Mouse (Mus musculus) embryonic facial prominence, embryonic 14.5 days (tissue): ENCODE results near the gene Cenpx. TPM values are rescaled to one million over a fixed set of nuclear protein-coding genes. Genes with fewer than 3 reads are reported as not detected.
A peak's percentile ranks its signal among the peaks of the same experiment; 100 is the strongest.

ENCODE experiments used
- ATAC-seq: fragments of 200-750 bp; cut with Nextera tagmentation; 2 replicates; pipeline ENCODE4 v1.8.0; 2017; ENCODE audit warnings: low read depth, moderate number of reproducible peaks, moderate TSS enrichment
- DNase-seq: peaks from one replicate; pipeline ENCODE4 v3.0.0-alpha.2; 2015; ENCODE audit warnings: low spot score
- H3K27ac ChIP-seq: fragments of 300-500 bp; sonication (generic); replicated peaks from 2 replicates; pipeline ENCODE4 v1.5.1; 2014; ENCODE audit warnings: low read depth, mild to moderate bottlenecking, low read length, moderate library complexity
- H3K27me3 ChIP-seq: fragments of 300-500 bp; sonication (generic); replicated peaks from 2 replicates; pipeline ENCODE4 v1.6.1; 2014; ENCODE audit warnings: low read length; ENCODE audit not compliant: control insufficient read depth, insufficient read depth
- H3K36me3 ChIP-seq: fragments of 300-500 bp; sonication (generic); 2 replicates; pipeline ENCODE4 v1.6.1; 2014; ENCODE audit warnings: low read length, mixed read lengths; ENCODE audit not compliant: control insufficient read depth, insufficient read depth
- H3K4me1 ChIP-seq: fragments of 300-500 bp; sonication (generic); 2 replicates; pipeline ENCODE4 v1.6.1; 2014; ENCODE audit warnings: antibody characterized with exemption, low read length; ENCODE audit not compliant: control insufficient read depth, insufficient read depth
- H3K4me2 ChIP-seq: fragments of 300-500 bp; sonication (generic); 2 replicates; pipeline ENCODE4 v1.6.1; 2014; ENCODE audit warnings: low read depth, mild to moderate bottlenecking, low read length, moderate library complexity, mixed read lengths
- H3K4me3 ChIP-seq: fragments of 300-500 bp; sonication (generic); 2 replicates; pipeline ENCODE4 v1.5.1; 2014; ENCODE audit warnings: low read depth, mild to moderate bottlenecking, low read length
- H3K9ac ChIP-seq: fragments of 300-500 bp; sonication (generic); 2 replicates; pipeline ENCODE4 v1.6.1; 2014; ENCODE audit warnings: low read depth, mild to moderate bottlenecking, low read length, moderate library complexity, mixed read lengths
- H3K9me3 ChIP-seq: fragments of 300-500 bp; sonication (generic); 2 replicates; pipeline ENCODE4 v1.6.1; 2016; ENCODE audit warnings: low read length; ENCODE audit not compliant: control insufficient read depth
- WGBS: fragments of 180-500 bp; shearing (Covaris S2); extraction: QIAGEN DNeasy Blood & Tissue Kit; methylation state at CpG from one replicate; pipeline ENCODE4 v1.1.7; 2014; 5-methylcytosine and 5-hydroxymethylcytosine counted together
- polyA plus RNA-seq: library from polyadenylated mRNA; unstranded; fragments of >200 nt; fragmentation: Nextera tagmentation; extraction: Ambion mirVana; gene quantifications from 2 replicates; pipeline ENCODE4 v1.2.1, GENCODE M21; 2014

Gene Cenpx
- polyA plus RNA-seq, 1 experiment from 2014 or later, result 145 TPM

DNA sequence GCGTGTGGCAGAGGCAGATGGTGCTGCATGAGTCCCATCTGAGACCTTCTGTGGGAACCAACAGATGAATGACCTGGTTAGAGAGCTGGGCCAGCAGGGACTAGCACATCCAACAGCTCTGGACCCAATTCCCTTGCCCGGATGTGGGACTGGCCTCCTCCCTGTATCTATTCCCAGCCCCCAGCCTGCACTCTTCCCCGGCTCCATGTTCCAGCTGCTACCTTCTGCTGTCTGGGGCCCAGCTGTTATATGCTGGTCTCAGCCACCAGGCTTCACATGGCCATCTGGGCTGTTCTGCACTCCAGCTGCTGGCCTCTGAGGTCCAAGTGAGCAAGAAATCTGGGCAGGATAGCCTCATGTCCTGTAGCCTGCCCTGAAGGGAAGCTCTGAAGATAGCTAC, 48.1 kb downstream of the Cenpx start:
- no peak overlapping the region for H3K9ac ChIP-seq
- H3K4me1 ChIP-seq, result peaks cover 10% of the 10 kb centered on the region
- H3K9me3 ChIP-seq, result no peaks in the 10 kb centered on the region
- no peak overlapping the region for H3K4me2 ChIP-seq
- H3K27me3 ChIP-seq, result peaks cover 35% of the 10 kb centered on the region
- 0 out of 2 replicates have a peak, but pooled peaks have one; percentile 38 for ATAC-seq
- no peak overlapping the region for H3K4me3 ChIP-seq
- no peaks in the 10 kb centered on the region for H3K36me3 ChIP-seq
- DNase-seq, result peak; percentile 52
- H3K27ac ChIP-seq, result no peak overlapping the region
- 46% methylated on average over 3 of the region's 3 CpGs for WGBS

DNA sequence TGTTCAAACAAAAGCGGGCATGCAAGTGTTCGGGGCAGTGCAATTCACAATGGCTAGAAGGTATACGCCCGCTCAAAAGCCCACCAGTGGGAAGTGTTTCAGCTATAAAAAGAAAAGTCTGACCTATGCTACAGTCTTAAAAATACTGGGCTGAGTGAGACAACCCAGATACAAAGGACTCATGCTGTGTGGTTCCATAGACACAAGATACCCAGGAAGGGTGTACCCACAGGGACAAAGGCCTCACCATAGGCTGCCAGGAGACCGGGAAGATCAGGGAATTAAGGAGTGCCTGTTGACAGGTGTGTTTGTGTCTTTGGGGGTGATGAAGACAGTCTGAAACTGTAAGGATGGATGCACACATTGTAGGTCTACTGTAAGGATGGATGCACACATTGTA, 49.8 kb downstream of the Cenpx start:
- Histone ChIP-seq H3K36me3 (no peaks in the 10 kb centered on the region), H3K27ac (no peak overlapping the region), H3K9ac (no peak overlapping the region), H3K4me3 (no peak overlapping the region), H3K4me2 (no peak overlapping the region), H3K4me1 (peaks cover 14% of the 10 kb centered on the region), H3K9me3 (no peaks in the 10 kb centered on the region), H3K27me3 (peaks cover 51% of the 10 kb centered on the region)
- WGBS, result 85% methylated on average over 5 of the region's 5 CpGs
- DNase-seq (no peak), ATAC-seq (no peak)

DNA sequence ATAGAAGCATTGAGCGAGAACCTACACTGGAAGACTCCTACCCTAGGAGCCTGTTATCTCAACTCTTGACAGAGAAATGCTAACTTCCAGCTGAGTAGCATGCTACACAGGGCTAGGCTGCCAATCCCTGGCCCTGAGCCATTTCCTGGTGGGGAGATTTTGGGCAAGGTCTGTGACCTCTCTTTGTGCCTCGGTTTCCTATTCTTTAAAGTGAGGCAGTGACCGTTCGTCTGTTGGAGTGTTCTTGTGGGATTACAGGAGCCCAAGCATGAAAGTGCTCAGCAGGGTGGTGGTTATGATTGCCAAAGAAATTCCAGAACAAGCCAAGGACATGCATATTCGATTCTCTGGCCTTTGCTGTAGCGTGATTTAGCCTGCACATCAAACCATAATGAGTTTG, 50.8 kb downstream of the Cenpx start:
- H3K27me3 ChIP-seq, result peaks cover 58% of the 10 kb centered on the region
- no peak overlapping the region for H3K4me2 ChIP-seq
- WGBS, result 64% methylated on average over 6 of the region's 6 CpGs
- DNase-seq, result no peak
- H3K4me3 ChIP-seq, result no peak overlapping the region
- peaks cover 14% of the 10 kb centered on the region for H3K4me1 ChIP-seq
- no peaks in the 10 kb centered on the region for H3K36me3 ChIP-seq
- no peaks in the 10 kb centered on the region for H3K9me3 ChIP-seq
- no peak overlapping the region for H3K27ac ChIP-seq
- H3K9ac ChIP-seq, result no peak overlapping the region
- no peak for ATAC-seq

GRCm38 (mm10) chr11:120661076-120661460, 52.5 kb downstream of the Cenpx start, which contains the start of gene Notum:
Notum (minus strand) TSS chr11:120661175.
- ATAC-seq, result no peak

More at GRCm38 (mm10) chr11:120661076-120661460, 52.5 kb downstream of the Cenpx start, which contains the start of gene Notum:
- Histone ChIP-seq H3K27me3 (peaks cover 70% of the 10 kb centered on the region), H3K27ac (no peak within 1 kb of the TSS), H3K9ac (peak within 1 kb of the TSS; percentile 56), H3K4me3 (peak within 1 kb of the TSS; percentile 48), H3K36me3 (no peaks in the 10 kb centered on the region), H3K4me2 (peak within 1 kb of the TSS; percentile 80), H3K4me1 (peaks cover 10% of the 10 kb centered on the region; the same call in 1 of the 2 replicates), H3K9me3 (no peaks in the 10 kb centered on the region)
- DNase-seq, result no peak
- WGBS, result under 1% methylated on average over 32 of the region's 35 CpGs

Other genes starting within 250 kb of the Cenpx start
- gene Arl16, start 246.1 kb downstream of the Cenpx start, polyA plus RNA-seq, result 43.2 and 46.4 TPM in 2 replicates
- 135 and 148 TPM in 2 replicates for gene Mrpl12, start 229.1 kb downstream of the Cenpx start, polyA plus RNA-seq
- 47.6 and 53.1 TPM in 2 replicates for gene Slc25a10, start 221.9 kb downstream of the Cenpx start, polyA plus RNA-seq
- gene Gcgr, start 183.0 kb downstream of the Cenpx start, polyA plus RNA-seq, result 1.0 and 1.4 TPM in 2 replicates
- gene Mcrip1, start 164.0 kb downstream of the Cenpx start, polyA plus RNA-seq, result 238 and 253 TPM in 2 replicates
- 9.6 and 9.7 TPM in 2 replicates for gene Ppp1r27, start 162.6 kb downstream of the Cenpx start, polyA plus RNA-seq
- gene P4hb, start 140.5 kb downstream of the Cenpx start, polyA plus RNA-seq, result 996 and 1,037 TPM in 2 replicates
- gene Arhgdia, start 132.1 kb downstream of the Cenpx start, polyA plus RNA-seq, result 558 and 609 TPM in 2 replicates
- 406 and 433 TPM in 2 replicates for gene Alyref, start 115.4 kb downstream of the Cenpx start, polyA plus RNA-seq
- gene Anapc11, start 115.3 kb downstream of the Cenpx start, polyA plus RNA-seq, result 238 and 242 TPM in 2 replicates
- gene Npb, start 105.3 kb downstream of the Cenpx start, polyA plus RNA-seq, result 1.3 and 1.8 TPM in 2 replicates
- 88.8 and 97.5 TPM in 2 replicates for gene Pcyt2, start 95.8 kb downstream of the Cenpx start, polyA plus RNA-seq
- gene Sirt7, start 88.5 kb downstream of the Cenpx start, polyA plus RNA-seq, result 21.8 and 23.0 TPM in 2 replicates
- 26.3 and 26.8 TPM in 2 replicates for gene Mafg, start 80.1 kb downstream of the Cenpx start, polyA plus RNA-seq
- 56.7 and 64.7 TPM in 2 replicates for gene Pycr1, start 70.0 kb downstream of the Cenpx start, polyA plus RNA-seq
- gene Myadml2, start 65.6 kb downstream of the Cenpx start, polyA plus RNA-seq, result 3.4 and 3.6 TPM in 2 replicates
- 3.6 and 4.9 TPM in 2 replicates for gene Notum, start 52.6 kb downstream of the Cenpx start, polyA plus RNA-seq
- 93.1 and 100.0 TPM in 2 replicates for gene Aspscr1, start 40.8 kb downstream of the Cenpx start, polyA plus RNA-seq
- 46.5 and 50.7 TPM in 2 replicates for gene Lrrc45, start 187 bp upstream of the Cenpx start, polyA plus RNA-seq
- gene Rac3, start 7.7 kb upstream of the Cenpx start, polyA plus RNA-seq, result 16.5 and 16.6 TPM in 2 replicates
- gene Dcxr, start 13.5 kb upstream of the Cenpx start, polyA plus RNA-seq, result 23.5 and 27.0 TPM in 2 replicates
- gene Cbr2, start 18.4 kb upstream of the Cenpx start, polyA plus RNA-seq, result 58.3 and 113 TPM in 2 replicates
- 3.0 and 4.8 TPM in 2 replicates for gene Hmga1b, start 49.1 kb upstream of the Cenpx start, polyA plus RNA-seq
- gene Rfng, start 70.5 kb upstream of the Cenpx start, polyA plus RNA-seq, result 32.5 and 36.9 TPM in 2 replicates
- 207 and 219 TPM in 2 replicates for gene Gps1, start 70.5 kb upstream of the Cenpx start, polyA plus RNA-seq
- gene Dus1l, start 82.7 kb upstream of the Cenpx start, polyA plus RNA-seq, result 51.0 and 63.8 TPM in 2 replicates
- gene Fasn, start 110.8 kb upstream of the Cenpx start, polyA plus RNA-seq, result 67.2 and 77.4 TPM in 2 replicates
- 4.6 and 5.5 TPM in 2 replicates for gene Ccdc57, start 219.1 kb upstream of the Cenpx start, polyA plus RNA-seq
- 35.2 and 39.9 TPM in 2 replicates for gene Slc16a3, start 234.7 kb upstream of the Cenpx start, polyA plus RNA-seq